Mouse (Mus musculus) liver, embryonic 16.5 days (tissue): Measurements from ENCODE around the gene Ctu2. TPM values are rescaled to one million over a fixed set of nuclear protein-coding genes. Genes with fewer than 3 reads are reported as not detected.

Source experiments
- microRNA-seq: library from miRNA; unstranded; fragments of <30 nt; microRNA quantifications from one replicate; pipeline ENCODE4, GENCODE M21; 2016
- polyA plus RNA-seq: library from polyadenylated mRNA; unstranded; fragments of >200 nt; fragmentation: Nextera tagmentation; extraction: Ambion mirVana; gene quantifications from 2 replicates; pipeline ENCODE4 v1.2.1, GENCODE M21; 2015

The Ctu2 gene
- polyA plus RNA-seq, 1 experiment from 2014 or later = 9.6 TPM

Small RNA genes lying within 50 kb of the gene (microRNA-seq; reads per million reads assigned to microRNA genes)
- gene Gm24366 = not detected

Other genes starting within 250 kb of the Ctu2 start
- gene Zfpm1, start 194.0 kb upstream of the Ctu2 start, polyA plus RNA-seq = 6.8 and 8.1 TPM in 2 replicates
- gene Trhr2, start 115.4 kb upstream of the Ctu2 start, polyA plus RNA-seq = not detected in 2 replicates
- gene Zc3h18, start 99.5 kb upstream of the Ctu2 start, polyA plus RNA-seq = 17.8 and 19.0 TPM in 2 replicates
- not detected in 2 replicates for gene Il17c, start 54.1 kb upstream of the Ctu2 start, polyA plus RNA-seq
- gene Cyba, start 43.2 kb upstream of the Ctu2 start, polyA plus RNA-seq = 191 TPM in 2 replicates
- gene Mvd, start 32.7 kb upstream of the Ctu2 start, polyA plus RNA-seq = 21.8 and 23.2 TPM in 2 replicates
- 0.14 and 0.40 TPM in 2 replicates for gene Snai3, start 15.4 kb upstream of the Ctu2 start, polyA plus RNA-seq
- 12.7 and 14.0 TPM in 2 replicates for gene Rnf166, start 79 bp upstream of the Ctu2 start, polyA plus RNA-seq
- gene Piezo1, start 75.2 kb downstream of the Ctu2 start, polyA plus RNA-seq = 11.3 and 15.5 TPM in 2 replicates
- 34.7 and 41.1 TPM in 2 replicates for gene Cdt1, start 91.9 kb downstream of the Ctu2 start, polyA plus RNA-seq
- gene Aprt, start 100.8 kb downstream of the Ctu2 start, polyA plus RNA-seq = 196 and 204 TPM in 2 replicates
- 8.1 and 8.6 TPM in 2 replicates for gene Galns, start 135.3 kb downstream of the Ctu2 start, polyA plus RNA-seq
- 21.5 and 22.8 TPM in 2 replicates for gene Trappc2l, start 135.5 kb downstream of the Ctu2 start, polyA plus RNA-seq
- gene Pabpn1l, start 146.6 kb downstream of the Ctu2 start, polyA plus RNA-seq = not detected in 2 replicates
- gene Cbfa2t3, start 223.0 kb downstream of the Ctu2 start, polyA plus RNA-seq = 3.1 and 3.3 TPM in 2 replicates